Mouse (Mus musculus): ENCODE results near the gene Olfr137. TPM values are rescaled to one million over a fixed set of nuclear protein-coding genes. Genes with fewer than 3 reads are reported as not detected.

The Olfr137 gene
- total RNA-seq (2014; rRNA removed; ENCODE audit: low replicate concordance) (not detected in 2 replicates), polyA plus RNA-seq (2015; fragmentation: Nextera tagmentation; extraction: Ambion mirVana) (not detected in 2 replicates)

DNA sequence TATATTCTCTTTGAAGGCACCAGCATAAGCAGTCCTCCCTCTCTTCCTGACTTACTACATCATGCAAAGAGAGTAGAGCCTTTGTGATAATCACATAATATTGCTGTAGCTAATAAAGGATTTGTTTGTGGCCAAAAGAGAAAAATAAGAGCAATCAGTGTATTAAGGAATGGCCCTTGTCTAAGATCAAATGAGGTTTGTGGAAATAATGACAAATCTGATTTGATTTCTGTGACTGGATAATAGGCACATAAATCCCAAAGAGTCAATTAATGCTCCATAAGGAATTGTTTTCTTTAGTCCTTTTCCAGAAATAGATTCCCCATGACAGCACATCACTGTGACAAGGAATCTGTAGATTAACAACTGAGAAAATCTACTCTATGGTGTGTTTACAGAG, at the start of gene Olfr137:
Gene Olfr137 (minus strand): TSS at position 101 of the 400 bp plus-strand sequence.
- no peaks in the 10 kb centered on the region for H3K36me3 ChIP-seq (replicated peaks; ENCODE audit: control insufficient read depth, insufficient read depth, low read length)
- H3K27me3 ChIP-seq (ENCODE audit: control insufficient read depth, insufficient read depth, low read length), result no peaks in the 10 kb centered on the region
- no peak within 1 kb of the TSS for H3K4me2 ChIP-seq (ENCODE audit: low read depth, low read length)
- no peak within 1 kb of the TSS for H3K4me3 ChIP-seq (ENCODE audit: low read depth, low read length)
- no peak for DNase-seq (ENCODE audit: low spot score)
- no peaks in the 10 kb centered on the region for H3K9me3 ChIP-seq (replicated peaks; ENCODE audit: control insufficient read depth, low read length)
- ATAC-seq (ENCODE audit: insufficient read depth, low read depth), result no peak
- no peak for TF ChIP-seq CTCF (IDR thresholded peaks at IDR 0.05; ENCODE audit: low read depth)
- TF ChIP-seq EP300 (IDR thresholded peaks at IDR 0.05; ENCODE audit: low read depth), result no peak
- no peak within 1 kb of the TSS for H3K27ac ChIP-seq (ENCODE audit: low read depth)
- no peak within 1 kb of the TSS for H3K9ac ChIP-seq (replicated peaks; ENCODE audit: low read depth, low read length)
- no peaks in the 10 kb centered on the region for H3K4me1 ChIP-seq (ENCODE audit: control insufficient read depth, insufficient read depth)

DNA sequence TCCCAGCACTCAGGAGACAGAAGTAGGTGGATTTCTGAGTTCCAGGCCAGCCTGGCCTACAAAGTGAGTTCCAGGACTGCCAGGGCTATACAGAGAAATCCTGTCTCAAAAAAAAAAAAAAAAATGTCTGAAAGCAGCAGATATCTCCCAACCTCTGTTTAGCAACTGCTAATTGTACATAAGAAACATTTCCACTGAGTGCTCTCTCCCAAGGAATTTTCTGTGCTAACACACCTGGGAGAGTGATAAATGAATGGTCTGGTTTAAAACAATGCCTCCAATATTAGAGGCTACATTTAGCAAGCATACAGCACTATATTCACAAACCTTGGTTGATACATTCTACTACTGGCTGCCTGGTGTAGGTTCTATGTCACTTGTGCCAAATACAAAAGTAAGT, 22.2 kb upstream of the Olfr137 start, which contains the start of gene Olfr136:
Gene Olfr136 (plus strand): TSS at position 301 of the 400 bp plus-strand sequence.
- DNase-seq (ENCODE audit: low spot score) (no peak), ATAC-seq (ENCODE audit: insufficient read depth, low read depth) (no peak)
- no peak within 1 kb of the TSS for H3K9ac ChIP-seq (replicated peaks; ENCODE audit: low read depth, low read length)
- H3K27me3 ChIP-seq (ENCODE audit: control insufficient read depth, insufficient read depth, low read length), result no peaks in the 10 kb centered on the region
- TF ChIP-seq EP300 (IDR thresholded peaks at IDR 0.05; ENCODE audit: low read depth), result no peak
- TF ChIP-seq CTCF (IDR thresholded peaks at IDR 0.05; ENCODE audit: low read depth), result no peak
- no peaks in the 10 kb centered on the region for H3K4me1 ChIP-seq (ENCODE audit: control insufficient read depth, insufficient read depth)
- H3K36me3 ChIP-seq (replicated peaks; ENCODE audit: control insufficient read depth, insufficient read depth, low read length), result no peaks in the 10 kb centered on the region
- H3K9me3 ChIP-seq (replicated peaks; ENCODE audit: control insufficient read depth, low read length), result no peaks in the 10 kb centered on the region
- H3K4me2 ChIP-seq (ENCODE audit: low read depth, low read length), result no peak within 1 kb of the TSS
- H3K4me3 ChIP-seq (ENCODE audit: low read depth, low read length), result no peak within 1 kb of the TSS
- H3K27ac ChIP-seq (ENCODE audit: low read depth), result no peak within 1 kb of the TSS

DNA sequence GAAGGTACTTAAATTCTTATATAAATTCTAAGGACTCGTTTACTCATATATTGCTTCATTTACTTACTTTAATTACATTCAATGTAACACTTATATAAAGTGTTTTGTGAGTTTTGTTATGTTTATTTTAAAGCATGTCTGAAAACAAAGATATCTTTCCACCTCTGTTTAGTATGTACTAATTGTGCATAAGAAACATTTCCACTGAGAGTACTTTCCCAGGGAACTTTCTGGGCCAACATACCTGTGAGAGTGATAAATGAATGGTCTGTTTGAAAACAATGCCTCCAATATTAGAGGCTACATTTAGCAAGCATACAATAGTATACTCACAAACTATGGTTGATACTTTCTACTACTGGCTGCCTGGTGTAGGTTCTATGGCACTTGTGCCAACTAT, 46.6 kb downstream of the Olfr137 start, which contains the start of gene Olfr138:
Gene Olfr138 (plus strand): TSS at position 301 of the 400 bp plus-strand sequence.
- no peak for DNase-seq (ENCODE audit: low spot score)
- Histone ChIP-seq H3K27ac (ENCODE audit: low read depth) (no peak within 1 kb of the TSS), H3K36me3 (replicated peaks; ENCODE audit: control insufficient read depth, insufficient read depth, low read length) (no peaks in the 10 kb centered on the region), H3K4me1 (ENCODE audit: control insufficient read depth, insufficient read depth) (no peaks in the 10 kb centered on the region), H3K4me3 (ENCODE audit: low read depth, low read length) (no peak within 1 kb of the TSS), H3K4me2 (ENCODE audit: low read depth, low read length) (no peak within 1 kb of the TSS), H3K9ac (replicated peaks; ENCODE audit: low read depth, low read length) (no peak within 1 kb of the TSS), H3K27me3 (ENCODE audit: control insufficient read depth, insufficient read depth, low read length) (no peaks in the 10 kb centered on the region), H3K9me3 (replicated peaks; ENCODE audit: control insufficient read depth, low read length) (no peaks in the 10 kb centered on the region)
- 34% methylated on average over 1 of the region's 1 CpGs for WGBS
- no peak for TF ChIP-seq CTCF (IDR thresholded peaks at IDR 0.05; ENCODE audit: low read depth)
- TF ChIP-seq EP300 (IDR thresholded peaks at IDR 0.05; ENCODE audit: low read depth), result no peak
- ATAC-seq (ENCODE audit: insufficient read depth, low read depth), result no peak

Other genes with a start within 250 kb of the Olfr137 start
- not detected in 2 replicates for gene Olfr129, start 247.5 kb downstream of the Olfr137 start, total RNA-seq (2014; rRNA removed; ENCODE audit: low replicate concordance)
- not detected in 2 replicates for gene Olfr129, start 247.5 kb downstream of the Olfr137 start, polyA plus RNA-seq (2015; fragmentation: Nextera tagmentation; extraction: Ambion mirVana)
- gene Olfr130, start 243.6 kb downstream of the Olfr137 start, total RNA-seq (2014; rRNA removed; ENCODE audit: low replicate concordance), result not detected in 2 replicates
- gene Olfr130, start 243.6 kb downstream of the Olfr137 start, polyA plus RNA-seq (2015; fragmentation: Nextera tagmentation; extraction: Ambion mirVana), result not detected in 2 replicates
- not detected in 2 replicates for gene Olfr131, start 218.9 kb downstream of the Olfr137 start, total RNA-seq (2014; rRNA removed; ENCODE audit: low replicate concordance)
- gene Olfr131, start 218.9 kb downstream of the Olfr137 start, polyA plus RNA-seq (2015; fragmentation: Nextera tagmentation; extraction: Ambion mirVana), result not detected in 2 replicates
- gene Olfr132, start 173.0 kb downstream of the Olfr137 start, total RNA-seq (2014; rRNA removed; ENCODE audit: low replicate concordance), result not detected in 2 replicates
- gene Olfr132, start 173.0 kb downstream of the Olfr137 start, polyA plus RNA-seq (2015; fragmentation: Nextera tagmentation; extraction: Ambion mirVana), result not detected in 2 replicates
- not detected in 2 replicates for gene Olfr133, start 162.3 kb downstream of the Olfr137 start, total RNA-seq (2014; rRNA removed; ENCODE audit: low replicate concordance)
- gene Olfr133, start 162.3 kb downstream of the Olfr137 start, polyA plus RNA-seq (2015; fragmentation: Nextera tagmentation; extraction: Ambion mirVana), result not detected in 2 replicates
- gene Olfr134, start 136.2 kb downstream of the Olfr137 start, total RNA-seq (2014; rRNA removed; ENCODE audit: low replicate concordance), result not detected in 2 replicates
- not detected in 2 replicates for gene Olfr134, start 136.2 kb downstream of the Olfr137 start, polyA plus RNA-seq (2015; fragmentation: Nextera tagmentation; extraction: Ambion mirVana)
- gene Olfr135, start 103.2 kb downstream of the Olfr137 start, total RNA-seq (2014; rRNA removed; ENCODE audit: low replicate concordance), result not detected in 2 replicates
- not detected in 2 replicates for gene Olfr135, start 103.2 kb downstream of the Olfr137 start, polyA plus RNA-seq (2015; fragmentation: Nextera tagmentation; extraction: Ambion mirVana)
- not detected in 2 replicates for gene Olfr138, start 46.5 kb downstream of the Olfr137 start, total RNA-seq (2014; rRNA removed; ENCODE audit: low replicate concordance)
- gene Olfr138, start 46.5 kb downstream of the Olfr137 start, polyA plus RNA-seq (2015; fragmentation: Nextera tagmentation; extraction: Ambion mirVana), result not detected in 2 replicates
- not detected in 2 replicates for gene Olfr136, start 22.3 kb upstream of the Olfr137 start, total RNA-seq (2014; rRNA removed; ENCODE audit: low replicate concordance)
- gene Olfr136, start 22.3 kb upstream of the Olfr137 start, polyA plus RNA-seq (2015; fragmentation: Nextera tagmentation; extraction: Ambion mirVana), result not detected in 2 replicates
- gene Esp36, start 112.6 kb upstream of the Olfr137 start, total RNA-seq (2014; rRNA removed; ENCODE audit: low replicate concordance), result not detected in 2 replicates
- gene Esp36, start 112.6 kb upstream of the Olfr137 start, polyA plus RNA-seq (2015; fragmentation: Nextera tagmentation; extraction: Ambion mirVana), result not detected in 2 replicates
- gene Esp34, start 246.6 kb upstream of the Olfr137 start, total RNA-seq (2014; rRNA removed; ENCODE audit: low replicate concordance), result not detected in 2 replicates
- not detected in 2 replicates for gene Esp34, start 246.6 kb upstream of the Olfr137 start, polyA plus RNA-seq (2015; fragmentation: Nextera tagmentation; extraction: Ambion mirVana)